Mouse (Mus musculus) G1E (cell line): Measurements from ENCODE around the gene Sema6b.

ENCODE experiments used
- CTCF ChIP-seq: IDR thresholded peaks from 2 replicates; pipeline ENCODE4 v1.5.1; 2012; ENCODE audit warnings: low read depth, low read length, inconsistent platforms, mixed read lengths
- GATA1 ChIP-seq: IDR thresholded peaks from 2 replicates; pipeline ENCODE4 v1.6.1; 2012; ENCODE audit warnings: borderline replicate concordance, low read length, inconsistent platforms, mixed read lengths
- GATA2 ChIP-seq: IDR thresholded peaks from 2 replicates; pipeline ENCODE4 v1.6.1; 2012; ENCODE audit warnings: low read depth, low read length, inconsistent platforms, borderline replicate concordance
- POLR2AphosphoS5 ChIP-seq: IDR thresholded peaks from 2 replicates; pipeline ENCODE4 v1.6.1; 2012; ENCODE audit warnings: low read depth, low read length, inconsistent platforms; ENCODE audit not compliant: insufficient replicate concordance
- TAL1 ChIP-seq: conservative IDR thresholded peaks from 2 replicates; pipeline ENCODE4 v1.6.1; 2012; ENCODE audit warnings: low read depth, low read length, inconsistent platforms, mixed read lengths

GRCm38 (mm10) chr17:56074097-56074826, 65.9 kb downstream of the Sema6b start:
- TF ChIP-seq CTCF (no peak), GATA1 (no peak), POLR2AphosphoS5 (no peak), TAL1 (no peak), GATA2 (no peak)
